Mouse (Mus musculus) lung, adult 2 months (tissue): ENCODE data around the gene Tmcc3.

Experiments used
- CTCF ChIP-seq: fragments of 200-500 bp; IDR thresholded peaks from 2 replicates; pipeline ENCODE4 v1.5.1; 2011; ENCODE audit warnings: mild to moderate bottlenecking, low read length, control low read depth; ENCODE audit not compliant: insufficient read depth
- POLR2A ChIP-seq: fragments of 200-500 bp; IDR thresholded peaks from 2 replicates; pipeline ENCODE4 v1.6.1; 2011; ENCODE audit warnings: low read depth, mild to moderate bottlenecking, control low read depth, low read length, borderline replicate concordance; ENCODE audit errors: extremely low read depth

GRCm38 (mm10) chr10:94625036-94625435, 313.3 kb downstream of the Tmcc3 start:
- no peak for TF ChIP-seq POLR2A
- no peak for TF ChIP-seq CTCF
